17 mouse cellular contexts compared by ENCODE assay signal in the genomic region with DNA sequence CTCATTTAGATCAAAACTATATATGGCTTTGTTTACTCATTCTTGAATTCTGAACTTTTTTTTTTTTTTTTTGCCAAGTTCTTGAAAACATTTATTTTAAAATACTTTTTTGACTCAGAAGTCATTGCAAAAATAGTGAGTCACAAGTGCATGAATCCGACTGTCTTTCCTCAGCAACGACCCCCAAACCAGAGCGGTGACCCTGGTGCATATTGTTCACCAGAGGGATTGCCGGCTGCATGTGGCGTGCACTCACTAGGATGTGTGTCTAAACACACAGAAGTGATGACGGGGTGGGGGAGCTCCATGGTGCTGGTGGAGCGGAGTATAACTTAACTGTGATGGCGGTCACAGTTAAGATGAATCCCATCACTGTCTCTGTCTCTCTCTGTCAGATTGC.
"Had no signal": no experiment of that assay in that cellular context is flagged by ENCODE, and none has a peak within 500 bp of the region (broad histone marks: within the 10 kb centered on the region; RNA-seq: fewer than 3 reads in every experiment).

No protein-coding gene starts in this region.

- DNase-seq: liver, postnatal 0 days; lung, adult 2 months; lung, postnatal 14 days; lung, postnatal 36 days; midbrain, embryonic 14.5 days; right cerebral cortex, postnatal 14 days; thymus, adult 2 months; thymus, postnatal 25 days; thymus, postnatal 4 days had no signal

- H3K4me3 ChIP-seq: lung, embryonic 15.5 days; megakaryocyte, embryonic 14.5 days; neural tube, embryonic 12.5 days; stomach, embryonic 15.5 days had no signal

- H3K9me3 ChIP-seq: lung, embryonic 15.5 days; megakaryocyte, embryonic 14.5 days; neural tube, embryonic 12.5 days; stomach, embryonic 15.5 days had no signal

- H3K27ac ChIP-seq: lung, embryonic 15.5 days; macrophage; neural tube, embryonic 12.5 days; stomach, embryonic 15.5 days; stomach, postnatal 0 days had no signal

- ATAC-seq: liver, postnatal 0 days; lung, postnatal 0 days had no signal

- H3K4me1 ChIP-seq: neural tube, embryonic 12.5 days had no signal

- H3K27me3 ChIP-seq: lung, embryonic 15.5 days; neural tube, embryonic 12.5 days; stomach, embryonic 15.5 days had no signal

- H3K9ac ChIP-seq: liver, postnatal 0 days; lung, embryonic 15.5 days; neural tube, embryonic 12.5 days; stomach, embryonic 15.5 days had no signal

- H3K4me2 ChIP-seq: lung, embryonic 15.5 days; midbrain, embryonic 11.5 days; neural tube, embryonic 12.5 days; stomach, embryonic 15.5 days had no signal
